ENCODE assay signal across 10 mouse cellular contexts in genomic region chr3:94479564-94479963, GRCm38 (mm10). TPM values are rescaled to one million over a fixed set of nuclear protein-coding genes. Genes with fewer than 3 reads are reported as not detected.
DNase-seq lines count a peak whose midpoint lies in the region; ATAC-seq and TF ChIP-seq lines count a peak whose summit lies in the region.
"Had no signal": no experiment of that assay in that cellular context is flagged by ENCODE, and none has a peak within 500 bp of the region (broad histone marks: within the 10 kb centered on the region; RNA-seq: fewer than 3 reads in every experiment).

No protein-coding gene starts in this region.

- no peak for TF ChIP-seq EP300 in stomach, postnatal 0 days (optimal IDR thresholded peaks at IDR 0.05)

- no peak for ATAC-seq in stomach, postnatal 0 days (ENCODE audit: low FRiP score, low TSS enrichment)

- WGBS in limb, embryonic 10.5 days: 6% methylated on average over 11 of the region's 11 CpGs
- 6% methylated on average over 11 of the region's 11 CpGs for WGBS in stomach, postnatal 0 days

- TF ChIP-seq CTCF in stomach, postnatal 0 days (IDR thresholded peaks at IDR 0.05; ENCODE audit: low read depth): no peak

- peaks cover 48% of the 10 kb centered on the region for H3K27me3 ChIP-seq in limb, embryonic 10.5 days (ENCODE audit: low read depth, poor library complexity, severe bottlenecking)
- no peaks in the 10 kb centered on the region for H3K27me3 ChIP-seq in stomach, postnatal 0 days (ENCODE audit: control insufficient read depth, insufficient read depth, low read length)

- H3K4me1 ChIP-seq in limb, embryonic 10.5 days: peaks cover 53% of the 10 kb centered on the region
- no peaks in the 10 kb centered on the region for H3K4me1 ChIP-seq in stomach, postnatal 0 days (replicated peaks; ENCODE audit: control insufficient read depth, insufficient read depth)

- H3K36me3 ChIP-seq in limb, embryonic 10.5 days: no peaks in the 10 kb centered on the region
- no peaks in the 10 kb centered on the region for H3K36me3 ChIP-seq in stomach, postnatal 0 days (ENCODE audit: control insufficient read depth, insufficient read depth, low read length)
- H3K36me3 ChIP-seq: limb, embryonic 15.5 days had no signal

- H3K9ac ChIP-seq in stomach, postnatal 0 days (ENCODE audit: low read length): no peak overlapping the region
- H3K9ac ChIP-seq: limb, embryonic 15.5 days had no signal

- H3K9me3 ChIP-seq in limb, embryonic 10.5 days (replicated peaks): no peaks in the 10 kb centered on the region
- H3K9me3 ChIP-seq in stomach, postnatal 0 days (ENCODE audit: control insufficient read depth, low read length): no peaks in the 10 kb centered on the region
- H3K9me3 ChIP-seq: limb, embryonic 15.5 days had no signal

- DNase-seq in adrenal gland, postnatal 14 days: peak; percentile 67
- no peak for DNase-seq in adrenal gland, adult (ENCODE audit: inconsistent age in 2 of 2, low spot score in 1 of 2)
- peak; percentile 35 for DNase-seq in right cerebral cortex, postnatal 25 days
- no peak for DNase-seq in right cerebral cortex, adult 18-20 months
- DNase-seq in limb, embryonic 10.5 days (ENCODE audit: low spot score): peak; percentile 63
- peak; percentile 55 for DNase-seq in stomach, postnatal 0 days (ENCODE audit: low spot score)
- no peak for DNase-seq in B cell, adult 2 months
- no peak for DNase-seq in adrenal gland, adult 18-20 months (ENCODE audit: low spot score in 2 of 2)
- DNase-seq: thymus, postnatal 36 days had no signal

- no peak overlapping the region for H3K27ac ChIP-seq in limb, embryonic 10.5 days
- H3K27ac ChIP-seq in stomach, postnatal 0 days (replicated peaks): no peak overlapping the region
- H3K27ac ChIP-seq: limb, embryonic 15.5 days had no signal

- H3K4me3 ChIP-seq in limb, embryonic 10.5 days: peak overlapping the region; percentile 20; the same call in 1 of the 2 replicates
- no peak overlapping the region for H3K4me3 ChIP-seq in stomach, postnatal 0 days (ENCODE audit: low read depth, low read length)
- H3K4me3 ChIP-seq: limb, embryonic 15.5 days had no signal

- peak overlapping the region; percentile 12; the same call in 1 of the 2 replicates for H3K4me2 ChIP-seq in stomach, postnatal 0 days (replicated peaks; ENCODE audit: low read depth)
- H3K4me2 ChIP-seq: limb, embryonic 15.5 days had no signal

RNA-seq across cellular contexts. Expression of gene Riiad1, which starts 0.6 kb away (rescaled TPM):
- total RNA-seq in adrenal gland, postnatal 14 days (2021): 4.0 and 4.4 TPM in 2 replicates
- 1.4 and 1.8 TPM in 2 replicates for polyA plus RNA-seq in limb, embryonic 10.5 days (2016; fragmentation: Nextera tagmentation; extraction: Ambion mirVana)
- 3.2 and 3.5 TPM in 2 replicates for polyA plus RNA-seq in stomach, postnatal 0 days (2015; fragmentation: Nextera tagmentation; extraction: Ambion mirVana)
- 1 to 10 TPM; 3.0 to 3.3 TPM for total RNA-seq in adrenal gland, adult 18-20 months (2021)

RNA-seq across cellular contexts. Expression of gene Celf3, which starts 1.5 kb away (rescaled TPM):
- 21.8 and 28.1 TPM in 2 replicates for total RNA-seq in adrenal gland, postnatal 14 days (2021)
- 1.4 and 1.5 TPM in 2 replicates for polyA plus RNA-seq in limb, embryonic 10.5 days (2016; fragmentation: Nextera tagmentation; extraction: Ambion mirVana)
- 11.0 and 11.6 TPM in 2 replicates for polyA plus RNA-seq in stomach, postnatal 0 days (2015; fragmentation: Nextera tagmentation; extraction: Ambion mirVana)
- 10 to 100 TPM; 16.3 to 29.0 TPM for total RNA-seq in adrenal gland, adult 18-20 months (2021)

RNA-seq across cellular contexts. Expression of gene Oaz3, which starts 35.8 kb away (rescaled TPM):
- not detected in 2 replicates for total RNA-seq in adrenal gland, postnatal 14 days (2021)
- polyA plus RNA-seq in limb, embryonic 10.5 days (2016; fragmentation: Nextera tagmentation; extraction: Ambion mirVana): 0.29 and 0.51 TPM in 2 replicates
- polyA plus RNA-seq in stomach, postnatal 0 days (2015; fragmentation: Nextera tagmentation; extraction: Ambion mirVana): 0.21 and 0.28 TPM in 2 replicates
- not detected for total RNA-seq in adrenal gland, adult 18-20 months (2021)

RNA-seq across cellular contexts. Expression of gene Mrpl9, which starts 36.4 kb away (rescaled TPM):
- 87.6 and 87.8 TPM in 2 replicates for total RNA-seq in adrenal gland, postnatal 14 days (2021)
- 71.0 and 77.8 TPM in 2 replicates for polyA plus RNA-seq in limb, embryonic 10.5 days (2016; fragmentation: Nextera tagmentation; extraction: Ambion mirVana)
- 47.6 and 50.7 TPM in 2 replicates for polyA plus RNA-seq in stomach, postnatal 0 days (2015; fragmentation: Nextera tagmentation; extraction: Ambion mirVana)
- total RNA-seq in adrenal gland, adult 18-20 months (2021): 10 to 100 TPM; 69.9 to 77.6 TPM

Comparison
In these comparisons a context has a peak if more than half of its experiments do, and no peak if none do; other contexts are left out.
1. DNase-seq: peak in adrenal gland, postnatal 14 days (single experiment), right cerebral cortex, postnatal 25 days (single experiment), limb, embryonic 10.5 days (single experiment) and stomach, postnatal 0 days (single experiment); none in adrenal gland, adult (0 of 2), right cerebral cortex, adult 18-20 months (single experiment), B cell, adult 2 months (0 of 2) and adrenal gland, adult 18-20 months (0 of 2).